Mouse (Mus musculus) MEL (cell line): ENCODE data around the gene Ntan1.

ENCODE experiments used
- CHD1 ChIP-seq: IDR thresholded peaks from 2 replicates; pipeline ENCODE4 v1.6.1; 2012; ENCODE audit warnings: low read depth, mild to moderate bottlenecking, inconsistent platforms, low read length, improper control_type of control experiment
- CTCF ChIP-seq, 3 experiments: IDR thresholded peaks in 2 of 3; conservative IDR thresholded peaks in 1 of 3; 2 replicates each; pipeline ENCODE4 v1.5.1; 2011 to 2012; ENCODE audit warnings: low read length in 3 of 3, low read depth in 2 of 3, mild to moderate bottlenecking in 2 of 3, improper control_type of control experiment in 1 of 3, inconsistent platforms in 1 of 3, mixed read lengths in 1 of 3, moderate library complexity in 1 of 3; ENCODE audit not compliant: control insufficient read depth in 1 of 3, insufficient read depth in 1 of 3, poor library complexity in 1 of 3, severe bottlenecking in 1 of 3
- ELF1 ChIP-seq: IDR thresholded peaks from 2 replicates; pipeline ENCODE4 v1.6.1; 2014; ENCODE audit warnings: low read depth, mild to moderate bottlenecking, inconsistent platforms, low read length, improper control_type of control experiment, moderate library complexity
- GABPA ChIP-seq: IDR thresholded peaks from 2 replicates; pipeline ENCODE4 v1.6.1; 2012; ENCODE audit warnings: low read depth, mild to moderate bottlenecking, inconsistent platforms, low read length, improper control_type of control experiment, moderate library complexity
- MAZ ChIP-seq: IDR thresholded peaks from 2 replicates; pipeline ENCODE4 v1.6.1; 2012; ENCODE audit warnings: low read depth, mild to moderate bottlenecking, inconsistent platforms, low read length, improper control_type of control experiment
- NRF1 ChIP-seq: IDR thresholded peaks from 2 replicates; pipeline ENCODE4 v1.6.1; 2014; ENCODE audit warnings: low read depth, mild to moderate bottlenecking, inconsistent platforms, low read length, improper control_type of control experiment, moderate library complexity; ENCODE audit not compliant: poor library complexity, insufficient read depth, severe bottlenecking
- POLR2A ChIP-seq, 2 experiments: IDR thresholded peaks; 2 replicates each; pipeline ENCODE4 v1.6.1; 2011 to 2012; ENCODE audit warnings: low read length in 2 of 2, mild to moderate bottlenecking in 2 of 2, control low read depth in 1 of 2, improper control_type of control experiment in 1 of 2, low read depth in 1 of 2, moderate library complexity in 1 of 2; ENCODE audit not compliant: control insufficient read depth in 1 of 2, insufficient read depth in 1 of 2, poor library complexity in 1 of 2
- RAD21 ChIP-seq: IDR thresholded peaks from 2 replicates; pipeline ENCODE4 v1.6.1; 2011; ENCODE audit warnings: mild to moderate bottlenecking, low read depth, low read length, improper control_type of control experiment
- TCF12 ChIP-seq: IDR thresholded peaks from 2 replicates; pipeline ENCODE4 v1.6.1; 2014; ENCODE audit warnings: low read depth, mild to moderate bottlenecking, inconsistent platforms, low read length, improper control_type of control experiment, moderate library complexity
- UBTF ChIP-seq: IDR thresholded peaks from 2 replicates; pipeline ENCODE4 v1.6.1; 2012; ENCODE audit warnings: low read depth, mild to moderate bottlenecking, inconsistent platforms, low read length, improper control_type of control experiment, moderate library complexity, borderline replicate concordance; ENCODE audit not compliant: insufficient read depth
- ZC3H11A ChIP-seq: IDR thresholded peaks from 2 replicates; pipeline ENCODE4 v1.6.1; 2012; ENCODE audit warnings: low read depth, mild to moderate bottlenecking, inconsistent platforms, low read length, improper control_type of control experiment
- ZKSCAN1 ChIP-seq: IDR thresholded peaks from 2 replicates; pipeline ENCODE4 v1.6.1; 2012; ENCODE audit warnings: low read depth, mild to moderate bottlenecking, inconsistent platforms, low read length, improper control_type of control experiment, moderate library complexity
- ZNF384 ChIP-seq: IDR thresholded peaks from 2 replicates; pipeline ENCODE4 v1.6.1; 2012; ENCODE audit warnings: low read depth, mild to moderate bottlenecking, inconsistent platforms, low read length, improper control_type of control experiment

- TF ChIP-seq CTCF (IDR thresholded peaks at IDR 0.05 in 2 of 3, conservative IDR thresholded peaks at IDR 0.05 in 1 of 3; ENCODE audit: control insufficient read depth in 1 of 3, insufficient read depth in 1 of 3, low read depth in 2 of 3, low read length in 3 of 3, poor library complexity in 1 of 3, severe bottlenecking in 1 of 3) (no peak), TCF12 (no peak), GABPA (no peak), MAZ (no peak), NRF1 (no peak), ZNF384 (no peak), ZKSCAN1 (no peak), RAD21 (no peak), POLR2A (IDR thresholded peaks at IDR 0.05; ENCODE audit: control insufficient read depth in 1 of 2, insufficient read depth in 1 of 2, low read depth in 1 of 2, low read length in 2 of 2, poor library complexity in 1 of 2) (peak; percentile 41 to 68; a peak in 1 of 4 replicates), UBTF (no peak), ZC3H11A (no peak), CHD1 (0 out of 2 replicates have a peak, but pooled peaks have one; percentile 11), ELF1 (no peak)
These were observed 724 bp downstream of the Ntan1 start for GRCm38 (mm10) chr16:13819394-13819743.
